Mouse (Mus musculus): ENCODE measurements at regions not wholly inside any gene's neighbourhood (a gene's known extent, or its start where the extent isn't known, plus 50 kb on each side); places are given as distances from the start of the nearest gene placed in this dataset.

GRCm38 (mm10) chr12:79988401-79989358, 124.1 kb downstream of the Zfp36l1 start:
- TF ChIP-seq CTCF (IDR thresholded peaks at IDR 0.05; ENCODE audit: low read depth, low read length) (no peak), POLR2A (IDR thresholded peaks at IDR 0.05; ENCODE audit: borderline replicate concordance, low read depth, low read length) (no peak)
